Mouse (Mus musculus) subcutaneous adipose tissue, adult 2 months (tissue): Measurements from ENCODE around the gene Odf2. TPM values are rescaled to one million over a fixed set of nuclear protein-coding genes. Genes with fewer than 3 reads are reported as not detected.

Experiments used
- polyA plus RNA-seq: library from polyadenylated mRNA; depleted of rRNA; stranded (reverse); fragments of >200 nt; gene quantifications from 2 replicates; pipeline ENCODE4 v1.2.3, GENCODE M21; 2012; ENCODE audit warnings: low replicate concordance; rRNA removed

The Odf2 gene
- polyA plus RNA-seq, result 29.8 and 54.7 TPM in 2 replicates

DNA sequence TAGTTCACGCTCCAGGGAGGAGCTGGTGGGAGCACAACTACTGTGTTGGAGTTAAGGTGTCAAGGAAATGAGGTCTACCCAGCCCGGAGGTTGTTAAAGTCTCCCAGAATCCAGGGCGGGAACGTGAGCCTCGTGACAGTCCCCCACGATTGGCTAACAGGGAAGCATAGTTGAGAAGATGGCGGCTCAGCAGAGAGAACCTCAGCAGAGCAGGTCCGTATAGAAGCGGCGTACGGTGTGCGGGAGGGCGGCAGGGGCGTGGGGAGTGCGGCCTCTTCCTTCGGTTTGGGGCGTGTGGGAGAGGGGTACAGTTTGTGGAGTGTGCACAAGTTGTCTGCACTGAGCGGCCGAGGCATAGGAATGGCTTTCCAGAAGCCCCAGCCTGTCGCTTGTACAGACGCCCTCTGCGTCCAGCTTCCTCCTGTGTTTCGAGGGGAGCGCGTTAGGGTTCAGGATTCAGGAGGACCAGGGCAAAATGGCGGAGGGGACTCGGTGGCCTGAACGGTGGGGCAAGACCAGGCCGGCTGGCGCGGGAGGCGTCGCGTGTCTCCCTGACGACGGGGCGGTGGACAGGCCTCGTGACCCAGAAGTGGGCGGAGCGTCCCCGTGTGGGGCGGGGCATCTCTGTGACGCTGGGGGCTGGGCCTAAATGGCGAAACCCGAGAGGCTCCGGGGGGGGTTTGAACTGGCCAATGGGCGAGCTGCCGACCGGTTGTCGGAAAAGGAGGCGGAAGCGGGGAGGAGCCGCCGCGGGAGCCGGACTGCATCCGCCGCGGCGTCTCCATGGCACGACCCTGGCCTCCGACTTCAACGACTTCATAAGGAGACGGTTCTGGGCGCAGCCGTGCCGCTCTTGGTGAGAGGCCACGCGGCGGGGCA lies at the start of gene Odf2:
Gene Odf2 (plus strand): TSS at position 156 of the 879 bp plus-strand sequence.

DNA sequence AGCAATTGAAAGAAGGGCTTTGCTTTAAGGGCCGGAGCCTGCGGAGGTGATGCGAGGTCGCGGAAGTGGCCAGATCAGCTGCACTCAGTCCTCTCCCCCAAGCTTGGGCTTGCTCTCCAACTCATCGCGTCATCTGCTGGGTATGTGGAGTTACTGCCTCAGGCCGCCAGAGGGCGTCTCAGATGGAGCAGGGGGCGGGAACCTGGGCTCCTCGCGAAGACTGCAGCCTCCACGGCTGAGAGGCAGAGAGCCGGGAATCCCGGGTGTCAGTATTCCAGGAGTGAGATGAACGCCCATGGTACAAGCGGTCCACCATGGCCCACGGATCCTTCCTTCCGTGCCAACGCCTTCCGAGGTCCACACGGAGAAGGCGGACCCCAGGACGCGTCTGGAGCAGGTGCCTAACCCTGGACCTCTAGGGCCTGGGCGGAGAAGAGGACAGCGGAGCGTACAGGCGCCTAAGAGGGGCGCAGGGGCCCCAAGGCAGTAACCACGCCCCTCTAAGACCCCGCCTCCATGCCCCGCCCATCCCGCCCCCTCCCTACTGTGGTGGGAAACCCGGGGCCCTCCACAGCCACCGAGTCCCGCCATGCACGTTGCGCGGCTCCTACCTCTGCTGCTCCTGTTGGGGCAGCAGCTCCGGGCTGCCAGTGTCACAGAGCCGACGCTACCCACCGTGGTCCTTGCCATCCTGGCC lies 19.9 kb upstream of the Odf2 start, which contains the start of gene Cercam:
Gene Cercam (plus strand): TSS at position 216 of the 697 bp plus-strand sequence.

GRCm38 (mm10) chr2:29934906-29935599 lies 46.0 kb downstream of the Odf2 start, which contains the start of gene Gle1:
Gene Gle1, plus strand, starts transcription at chr2:29935426.

GRCm38 (mm10) chr2:29965250-29965843 lies 76.3 kb downstream of the Odf2 start, which contains the start of gene Sptan1:
Gene Sptan1, plus strand, starts transcription at chr2:29965560.

Other genes starting within 250 kb of the Odf2 start
- 0.14 and 0.48 TPM in 2 replicates for gene Gm13420, start 137.5 kb upstream of the Odf2 start, polyA plus RNA-seq
- gene Gm13547, start 129.9 kb upstream of the Odf2 start, polyA plus RNA-seq, result not detected in 2 replicates
- 28.0 and 112 TPM in 2 replicates for gene Coq4, start 101.7 kb upstream of the Odf2 start, polyA plus RNA-seq
- gene Trub2, start 100.7 kb upstream of the Odf2 start, polyA plus RNA-seq, result 80.3 and 102 TPM in 2 replicates
- 41.1 and 50.7 TPM in 2 replicates for gene Slc27a4, start 86.6 kb upstream of the Odf2 start, polyA plus RNA-seq
- gene Urm1, start 69.1 kb upstream of the Odf2 start, polyA plus RNA-seq, result 47.5 and 56.5 TPM in 2 replicates
- gene Cercam, start 20.1 kb upstream of the Odf2 start, polyA plus RNA-seq, result 40.8 and 41.1 TPM in 2 replicates
- 31.3 TPM in 2 replicates for gene Gle1, start 46.2 kb downstream of the Odf2 start, polyA plus RNA-seq
- 236 and 374 TPM in 2 replicates for gene Sptan1, start 76.3 kb downstream of the Odf2 start, polyA plus RNA-seq
- 21.6 and 42.9 TPM in 2 replicates for gene Wdr34, start 159.7 kb downstream of the Odf2 start, polyA plus RNA-seq
- 24.7 and 66.2 TPM in 2 replicates for gene Set, start 168.2 kb downstream of the Odf2 start, polyA plus RNA-seq
- 22.8 and 30.4 TPM in 2 replicates for gene Pkn3, start 188.5 kb downstream of the Odf2 start, polyA plus RNA-seq
- 51.6 and 55.9 TPM in 2 replicates for gene Zdhhc12, start 204.4 kb downstream of the Odf2 start, polyA plus RNA-seq
- gene Zer1, start 235.4 kb downstream of the Odf2 start, polyA plus RNA-seq, result 60.2 and 82.4 TPM in 2 replicates
- 80.1 and 82.8 TPM in 2 replicates for gene Tbc1d13, start 244.5 kb downstream of the Odf2 start, polyA plus RNA-seq